Mouse (Mus musculus): Measurements from ENCODE around the gene Car5a.

The Car5a gene

DNA sequence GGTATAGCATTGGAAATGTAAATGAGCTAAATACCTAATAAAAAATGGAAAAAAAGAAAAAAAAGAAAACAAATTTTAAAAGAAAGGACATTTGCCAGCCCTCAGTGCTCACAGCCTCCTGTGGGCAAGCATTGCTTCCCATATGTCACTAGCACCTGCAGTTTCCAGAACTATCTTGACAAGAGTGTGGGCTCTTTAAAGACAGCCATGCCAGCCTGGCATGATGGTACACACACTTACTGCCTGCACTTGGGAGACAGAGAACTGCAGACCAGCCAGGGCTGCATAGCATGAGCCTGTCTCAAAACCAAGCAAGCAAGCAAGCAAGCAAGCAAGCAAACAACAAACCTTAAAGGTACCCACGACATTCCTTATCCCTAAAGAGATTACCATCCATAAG, 39.3 kb downstream of the Car5a start:
- no peak for DNase-seq

DNA sequence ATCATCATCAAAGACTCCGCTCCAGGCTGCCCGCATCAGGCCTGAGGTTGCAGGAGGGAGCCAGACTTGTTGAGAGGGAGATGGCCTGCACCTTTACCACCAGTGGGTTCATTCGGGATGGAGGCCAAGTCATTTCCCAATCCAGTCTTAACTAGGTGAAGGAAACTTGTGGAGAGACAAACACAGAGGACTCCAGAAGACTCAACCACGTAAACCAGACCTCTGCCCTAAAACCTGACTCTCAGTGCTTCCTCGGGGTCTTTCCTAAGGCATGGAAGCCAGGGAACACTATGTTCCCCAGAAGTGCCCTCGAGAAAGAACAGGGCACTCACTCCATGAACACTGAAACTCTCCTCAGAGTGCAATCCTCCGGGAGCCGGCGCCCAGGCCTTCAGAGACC, 39.7 kb downstream of the Car5a start:
- peak in 1 of 2 experiments; percentile 50 for DNase-seq

DNA sequence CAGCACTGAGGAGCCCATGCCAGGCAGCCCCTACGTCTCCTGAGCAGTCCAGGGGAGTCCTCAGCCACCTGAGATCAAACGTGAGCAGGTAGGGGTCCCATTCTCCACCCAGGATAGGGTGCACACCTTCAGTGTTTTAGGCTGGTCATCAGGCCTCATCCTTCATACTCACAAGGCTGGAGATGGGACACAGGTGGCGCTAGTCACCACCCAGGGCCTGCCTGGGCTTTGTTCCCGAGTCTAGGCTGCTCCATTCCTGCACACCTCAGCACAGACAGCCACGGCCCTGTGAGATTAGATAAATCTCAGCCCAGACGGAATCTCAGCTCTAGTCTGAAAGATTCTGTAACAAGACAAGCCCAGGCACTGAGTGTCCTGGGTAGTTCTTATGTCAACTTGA, 40.7 kb downstream of the Car5a start:
- no peak for DNase-seq

DNA sequence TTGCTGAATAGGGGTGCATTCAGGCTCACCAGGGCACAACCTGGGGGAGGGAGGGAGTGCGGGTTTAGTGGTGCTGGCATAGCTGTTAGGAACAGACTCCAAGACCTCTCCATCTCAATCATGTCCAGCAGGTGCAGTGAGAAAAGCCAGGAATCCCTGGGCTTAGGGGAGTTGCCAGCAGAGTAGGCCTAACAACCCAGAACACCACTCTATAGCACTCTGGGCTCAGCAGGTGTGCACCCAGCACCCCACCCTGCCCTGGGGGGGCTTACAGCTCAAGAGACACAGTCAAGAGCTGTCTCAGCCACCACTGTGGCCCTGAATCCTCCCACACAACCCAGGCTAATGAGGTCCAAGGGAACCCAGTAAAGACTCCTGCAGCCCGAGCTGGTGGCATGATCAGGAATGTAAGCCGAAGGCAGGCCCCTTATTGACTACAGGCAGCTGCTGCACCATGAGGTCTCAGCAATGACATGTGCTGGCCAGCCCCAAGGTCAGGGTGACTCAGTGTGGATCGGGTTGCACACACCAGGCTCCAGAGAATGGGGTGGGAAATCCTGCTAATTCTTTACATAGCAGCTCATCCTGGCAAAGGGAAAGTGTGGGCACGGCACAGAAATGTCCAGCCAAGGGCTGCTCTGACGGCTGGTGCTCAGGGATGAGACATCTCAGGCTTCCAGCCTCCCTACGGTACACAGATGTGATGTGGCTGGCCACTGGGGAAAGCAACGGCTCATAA, 43.0 kb downstream of the Car5a start:
- DNase-seq: no peak

DNA sequence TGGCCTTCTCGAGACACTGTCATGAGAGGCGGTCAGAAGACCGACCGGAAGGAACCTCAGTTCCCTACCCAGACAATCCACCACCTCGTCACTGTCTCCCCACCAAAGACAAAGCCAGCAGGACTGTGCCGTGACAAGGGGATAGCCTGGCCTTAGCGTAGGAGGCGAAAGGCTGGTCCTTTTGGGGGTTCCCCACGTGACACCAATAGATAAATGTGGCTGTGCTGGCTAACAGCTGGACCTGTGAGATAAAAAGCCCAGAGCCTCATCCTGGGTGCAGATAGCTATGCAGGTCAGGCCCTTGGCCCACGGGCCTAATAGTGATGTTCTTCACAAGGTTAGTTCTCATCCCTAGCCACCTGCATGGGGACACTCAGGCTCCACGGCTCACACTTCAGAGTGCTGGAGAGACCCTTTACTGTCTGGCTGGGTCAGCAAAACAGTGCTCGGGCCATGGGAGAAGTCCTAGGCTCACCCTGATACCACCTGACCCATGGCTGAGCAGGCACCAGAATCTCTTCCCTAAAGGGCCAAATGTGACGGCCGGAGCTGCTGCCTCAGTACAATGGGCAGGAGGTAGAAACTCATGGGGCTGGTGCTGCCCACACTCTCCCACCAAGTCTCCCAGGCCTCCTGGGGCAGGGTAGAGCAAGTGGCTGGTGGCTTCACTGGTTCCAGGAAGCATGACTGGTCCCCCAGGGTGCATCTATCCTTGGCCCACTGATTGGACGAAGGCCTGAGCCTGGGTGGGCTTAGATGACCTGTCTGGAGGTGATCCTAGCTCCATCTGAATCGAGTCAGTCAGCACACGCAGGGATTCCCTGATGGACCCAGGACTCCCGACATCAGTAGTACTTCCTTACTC, 45.3 kb downstream of the Car5a start:
- no peak for DNase-seq

DNA sequence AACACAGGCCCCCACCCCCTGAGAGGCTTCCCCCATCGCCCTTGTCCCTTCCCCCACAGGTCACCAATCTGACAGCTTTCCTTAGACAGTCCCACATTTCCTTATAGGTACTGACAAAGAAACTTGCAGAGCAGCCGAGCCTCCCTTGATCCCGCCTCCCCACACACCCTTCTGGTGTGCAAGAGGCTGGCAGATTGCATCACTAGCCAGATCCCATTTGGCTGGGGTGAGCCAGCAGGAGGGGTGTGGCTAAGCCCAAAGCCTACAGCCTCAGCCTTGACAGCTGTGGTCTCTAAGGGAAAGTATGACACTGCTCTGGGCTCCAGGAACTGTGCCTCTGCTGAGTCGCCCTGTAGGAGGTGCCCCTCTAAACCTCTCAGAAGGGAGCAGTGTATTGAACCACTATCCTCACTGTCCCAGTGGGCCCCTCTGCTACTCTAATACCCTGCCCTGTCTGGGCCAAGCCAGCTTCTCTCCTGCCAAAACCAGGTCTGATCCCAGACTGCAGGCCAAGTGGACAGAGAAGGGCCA, 46.2 kb downstream of the Car5a start:
- peak; percentile 88 to 94 for DNase-seq

DNA sequence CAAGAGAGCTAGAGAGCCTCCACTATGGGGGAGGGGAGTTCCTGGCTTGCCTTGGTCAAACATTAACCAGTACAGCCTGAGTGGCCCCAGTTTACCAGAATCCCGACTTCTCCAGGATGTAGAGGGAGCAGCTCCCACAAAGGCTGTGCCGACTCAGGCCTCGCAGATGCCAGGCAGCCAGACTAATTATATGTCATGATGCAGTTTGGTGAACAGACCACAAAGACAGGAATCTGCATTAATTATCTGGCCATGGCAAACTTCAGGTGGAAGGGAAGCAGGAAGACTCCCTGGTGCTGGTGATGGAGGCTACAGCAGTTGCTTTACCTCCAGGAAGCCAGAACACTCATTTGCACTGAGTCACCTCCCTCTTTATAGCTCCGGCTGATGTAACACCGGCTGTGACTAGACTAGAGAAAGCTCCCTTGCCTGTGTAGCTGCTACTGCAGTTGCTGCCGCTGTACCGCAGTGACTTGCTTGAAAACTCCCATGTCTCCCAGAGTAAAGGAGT, 46.8 kb downstream of the Car5a start:
- peak in 1 of 2 experiments; percentile 26 for DNase-seq

DNA sequence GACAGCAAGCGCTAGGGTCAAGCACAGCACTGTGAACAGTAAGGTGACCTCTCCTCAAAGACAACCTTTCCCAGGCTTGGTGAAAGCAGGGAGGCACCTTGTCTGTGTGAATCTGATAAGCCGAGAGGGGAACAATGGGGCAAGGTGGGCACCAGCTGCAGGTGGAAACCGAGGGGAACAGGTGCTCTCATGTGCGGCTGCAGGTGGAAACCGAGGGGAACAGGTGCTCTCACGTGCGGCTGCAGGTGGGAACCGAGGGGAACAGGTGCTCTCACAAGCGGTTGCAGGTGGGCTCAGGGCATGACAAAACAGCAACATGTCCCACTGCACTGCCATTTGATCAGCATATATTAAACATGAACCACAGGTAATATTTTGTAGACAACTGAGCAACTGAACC, 47.5 kb downstream of the Car5a start:
- DNase-seq: no peak

DNA sequence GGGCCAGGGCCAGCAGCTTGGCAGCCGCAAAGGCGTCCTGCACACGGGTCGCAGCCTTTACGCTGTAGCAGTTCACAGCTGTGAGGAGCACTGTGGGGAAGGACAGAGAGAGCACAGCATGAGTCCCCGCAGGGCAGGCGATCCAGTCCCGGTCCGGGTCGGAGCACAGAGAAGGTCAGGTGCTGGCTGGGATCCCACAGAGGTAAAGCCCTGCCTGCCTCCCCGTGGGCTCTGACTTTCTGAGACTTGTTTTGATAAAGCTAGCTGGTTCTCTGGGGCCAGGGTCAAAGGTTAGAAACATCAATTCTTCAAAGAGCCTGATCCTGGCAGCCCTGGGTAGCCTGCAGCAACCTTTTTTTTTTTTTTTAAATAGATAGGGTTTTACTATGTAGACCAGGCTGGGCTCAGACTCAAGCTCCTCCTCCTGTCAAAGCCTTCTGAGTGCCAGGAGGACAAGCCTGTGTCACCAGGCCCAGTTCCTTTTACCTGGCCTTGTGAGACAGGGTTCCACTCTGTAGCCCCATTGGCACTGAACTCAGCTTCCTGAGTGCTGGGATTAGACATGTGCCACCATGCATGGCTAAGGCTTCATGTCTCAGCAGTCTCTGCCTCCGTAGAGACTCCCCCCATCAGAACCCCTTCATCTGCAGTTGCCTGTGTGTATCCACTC, 48.1 kb downstream of the Car5a start:
- DNase-seq: no peak

DNA sequence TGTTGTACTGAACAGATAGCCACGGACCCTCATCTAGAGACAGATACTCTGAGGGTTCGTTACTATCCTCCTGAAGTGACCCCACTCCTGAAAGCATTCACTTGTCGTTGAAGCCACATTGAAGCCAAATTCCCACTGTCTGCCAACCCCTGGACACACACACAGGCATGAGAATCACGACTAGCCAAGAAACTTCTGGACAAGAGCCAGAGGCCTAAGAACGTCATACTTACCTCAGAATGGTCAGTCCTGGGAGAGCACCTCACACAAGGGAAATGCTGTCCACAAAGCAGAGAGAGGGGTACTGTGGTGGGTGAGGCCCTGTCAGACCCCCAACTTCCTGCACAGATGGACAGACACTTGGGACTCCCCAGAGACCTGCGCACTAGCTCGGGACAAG, 48.8 kb downstream of the Car5a start:
- no peak for DNase-seq

DNA sequence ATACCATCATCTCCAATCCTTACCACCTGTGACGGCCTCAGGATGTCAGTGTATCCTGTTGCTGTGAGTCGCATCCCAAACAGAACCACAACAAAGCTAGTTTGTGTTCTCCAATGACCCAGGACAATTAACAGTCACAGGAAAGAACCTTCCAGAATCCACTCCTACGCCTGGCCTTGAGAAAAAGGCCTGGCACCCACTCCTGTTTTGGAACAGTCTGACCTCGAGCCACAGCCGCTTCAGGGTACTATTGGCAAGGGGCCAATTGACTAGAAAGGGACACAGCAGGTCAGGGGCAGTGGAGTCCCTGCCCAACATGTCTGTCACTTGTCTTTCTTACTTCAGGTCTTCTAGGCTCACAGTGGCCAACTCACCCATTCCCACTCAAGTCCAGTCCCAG, 51.8 kb downstream of the Car5a start:
- DNase-seq: no peak

DNA sequence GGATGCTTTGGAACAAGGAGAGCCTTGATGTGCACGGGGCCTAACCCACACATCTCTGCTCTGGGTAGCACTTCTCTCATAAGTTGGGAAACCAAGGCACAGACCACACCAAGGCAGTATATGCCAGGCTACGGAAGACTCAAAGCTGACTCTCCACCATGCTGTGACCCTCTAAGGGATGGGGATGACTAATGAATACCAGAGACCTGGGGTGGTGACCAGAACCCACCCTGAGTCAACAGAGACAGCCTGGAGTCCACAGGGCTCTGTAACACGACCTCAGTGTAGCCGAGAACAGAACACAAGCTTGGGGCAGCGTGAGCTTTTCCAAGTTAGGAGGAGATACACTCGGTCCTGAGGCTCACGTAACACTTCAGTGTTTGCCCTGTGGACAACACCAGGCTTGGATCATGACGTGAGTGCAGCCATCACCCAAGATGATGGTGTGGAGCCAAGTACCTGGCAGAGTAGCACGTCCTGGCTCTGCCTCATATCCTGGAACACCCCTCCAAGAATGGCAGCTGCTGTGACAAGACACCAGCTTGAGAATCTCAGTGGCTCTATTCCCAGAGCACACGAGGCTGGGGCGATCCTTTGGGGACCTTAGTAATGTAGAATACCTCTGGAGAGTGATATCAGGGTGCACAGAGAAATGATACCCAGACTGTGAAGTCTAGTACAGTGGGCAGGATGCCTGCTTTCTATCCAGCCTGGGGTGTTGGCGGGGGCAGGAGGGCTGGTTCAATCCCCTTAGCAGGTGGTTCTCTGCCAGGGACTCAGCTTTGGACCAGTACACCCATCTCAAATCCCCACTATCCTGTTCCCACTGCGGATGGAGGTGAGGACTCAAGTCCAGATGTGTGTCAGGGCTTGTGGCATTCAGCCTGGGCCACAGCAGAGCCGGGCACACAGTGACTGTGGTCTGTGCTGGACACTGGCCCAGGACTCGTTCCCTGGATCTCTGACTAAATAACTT, 54.6 kb downstream of the Car5a start:
- DNase-seq: no peak

DNA sequence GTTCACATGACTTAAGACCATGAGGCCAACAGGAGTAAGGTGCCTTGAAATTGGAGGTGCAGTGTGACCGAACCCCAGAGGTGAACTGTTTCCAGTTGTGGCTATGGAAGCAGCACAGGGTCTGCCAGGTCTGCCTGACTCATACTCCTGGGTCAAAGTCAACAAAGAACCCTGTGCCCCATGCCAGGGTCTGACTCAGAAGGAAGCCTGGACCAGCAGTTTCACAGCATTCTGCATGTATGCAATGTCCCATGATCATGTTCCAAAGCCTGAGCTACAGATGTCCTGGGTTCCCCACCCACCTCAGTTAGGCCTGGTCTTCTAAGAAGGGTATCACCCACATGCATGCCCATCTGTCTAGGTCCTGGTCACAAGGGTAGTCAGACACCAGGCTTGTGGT, 55.4 kb downstream of the Car5a start:
- DNase-seq: no peak

DNA sequence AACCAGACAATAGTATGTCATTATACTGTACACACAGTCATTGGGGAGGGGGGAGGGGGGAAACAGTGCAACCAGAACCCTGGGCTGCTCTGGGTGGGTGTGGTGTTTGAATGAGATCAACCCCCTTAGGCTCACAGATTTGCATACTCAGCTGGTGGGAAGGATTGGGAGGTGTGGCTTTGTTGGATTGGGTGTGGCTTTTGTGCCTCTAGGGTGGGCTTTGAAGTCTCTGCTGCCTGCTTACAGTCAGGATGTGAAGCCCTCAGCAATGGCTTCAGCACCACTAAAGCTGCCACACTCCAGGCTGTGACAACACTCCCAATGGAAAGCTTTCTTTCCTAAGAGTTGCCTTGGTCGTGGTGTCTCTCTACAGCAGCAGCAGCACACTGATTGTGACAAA, 57.2 kb downstream of the Car5a start:
- no peak for DNase-seq

DNA sequence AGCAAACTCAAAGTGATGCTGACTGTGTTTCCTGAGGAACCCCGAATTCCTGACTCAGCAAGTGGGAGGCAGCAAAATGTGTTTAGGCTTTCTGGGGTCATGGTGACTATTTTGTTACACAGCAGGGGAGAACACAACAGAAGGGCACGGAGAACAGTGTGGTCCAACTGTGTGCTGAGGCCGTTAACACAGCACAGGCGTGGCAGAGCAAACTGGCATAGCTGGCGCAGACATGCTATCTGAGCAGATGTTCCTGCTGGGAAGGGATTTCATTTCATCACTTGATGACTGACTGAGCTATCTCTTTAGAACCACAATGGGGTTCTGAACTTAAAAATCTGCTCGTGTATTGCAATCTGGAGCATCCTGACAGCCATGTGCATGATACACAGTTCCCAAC, 59.3 kb downstream of the Car5a start:
- DNase-seq: no peak

DNA sequence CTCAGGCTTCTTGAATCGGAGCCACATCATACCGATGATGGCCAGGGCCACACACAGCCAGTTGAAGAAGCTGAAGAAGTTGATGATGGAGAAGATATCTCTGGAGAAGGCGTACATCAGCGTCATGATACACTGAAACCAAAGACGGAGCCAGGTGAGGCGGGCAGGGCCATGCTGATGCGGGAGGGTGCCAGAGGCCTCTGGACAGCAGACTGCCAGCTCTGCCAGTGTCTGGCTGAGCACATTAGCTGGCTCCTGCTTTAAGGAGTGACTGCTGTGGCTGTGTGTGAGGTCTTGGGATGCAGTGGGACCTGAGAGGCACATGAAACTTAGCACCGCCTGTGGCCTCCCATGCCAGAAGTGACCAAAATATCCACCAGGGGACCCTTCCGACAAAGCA, 59.7 kb downstream of the Car5a start:
- no peak for DNase-seq

DNA sequence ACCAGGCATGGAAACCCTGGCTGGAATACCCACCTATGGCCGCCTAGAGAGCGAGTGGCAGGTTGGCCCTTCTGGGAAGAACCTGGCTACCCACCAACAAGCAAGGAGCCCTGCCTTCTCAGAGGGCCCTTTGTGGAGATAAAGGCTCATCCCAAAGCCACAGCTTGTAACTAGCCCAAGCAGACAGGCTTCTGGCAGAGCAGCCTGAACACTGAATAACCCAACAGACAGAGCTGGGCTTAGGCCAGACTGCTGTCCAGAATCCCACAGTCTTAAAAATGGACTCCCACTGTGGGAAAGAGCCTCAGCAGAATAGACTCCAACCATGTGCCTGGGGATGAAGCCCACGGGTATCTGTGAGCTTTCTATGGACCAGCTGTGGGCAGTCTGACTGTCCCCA, 60.5 kb downstream of the Car5a start:
- DNase-seq: no peak

DNA sequence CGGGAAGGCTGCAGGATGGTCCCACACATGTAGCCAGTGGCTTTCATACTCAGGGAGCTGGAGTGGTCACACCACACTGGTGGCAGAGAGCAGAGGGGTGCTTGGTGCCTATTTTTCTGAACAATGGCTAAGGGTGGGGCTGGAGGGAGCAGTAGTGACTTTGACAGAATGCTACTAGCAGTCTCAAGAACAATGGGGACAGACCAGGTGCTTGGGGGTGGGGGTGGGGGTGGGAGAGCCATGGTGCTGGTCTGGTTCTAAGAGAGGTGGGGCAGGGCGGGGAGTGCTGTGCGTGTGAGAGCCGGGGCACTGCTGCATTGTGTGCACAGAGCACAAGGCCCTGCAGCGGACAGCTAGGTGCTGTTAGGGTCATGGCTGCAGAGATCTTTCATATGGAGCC, 62.8 kb downstream of the Car5a start:
- DNase-seq: no peak

DNA sequence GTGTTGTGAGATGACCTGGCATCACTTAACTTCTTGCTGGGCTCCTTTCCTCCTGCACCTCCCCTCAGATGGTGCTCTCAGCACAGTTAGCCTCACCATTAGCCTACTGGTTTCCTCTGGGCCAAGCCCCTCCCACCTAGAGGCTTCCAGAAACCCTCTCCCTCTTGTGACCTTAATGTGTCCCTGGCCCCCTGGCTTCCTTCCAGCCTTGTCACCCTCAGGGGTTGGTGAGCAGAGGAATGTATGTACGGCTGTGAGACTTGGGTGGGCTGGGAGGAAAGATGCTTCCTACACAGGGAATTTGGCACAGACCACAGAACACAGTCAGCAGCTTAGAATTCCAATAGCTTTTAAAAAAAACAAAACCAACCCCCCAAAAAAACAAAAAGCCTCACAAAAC, 63.9 kb downstream of the Car5a start:
- no peak for DNase-seq

DNA sequence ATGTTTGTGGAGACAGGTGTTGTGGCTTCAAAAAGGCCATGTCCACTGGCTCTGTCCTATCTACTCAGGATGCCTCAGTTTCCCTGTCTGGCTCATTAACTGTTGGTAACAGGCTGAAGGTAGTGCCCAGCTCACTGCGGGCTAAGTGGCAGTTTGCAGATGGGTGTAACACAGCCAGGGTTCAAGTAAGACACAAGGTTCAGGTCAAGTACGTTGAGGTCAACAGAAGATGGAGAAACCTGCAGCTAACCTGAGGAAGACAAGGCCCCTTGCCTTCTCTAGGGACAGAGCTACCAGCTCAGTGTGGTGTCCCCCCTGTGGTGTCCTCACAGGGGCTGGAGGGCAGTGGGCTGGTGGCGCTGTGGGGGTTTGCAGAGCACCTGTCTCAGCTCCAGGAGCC, 65.0 kb downstream of the Car5a start:
- no peak for DNase-seq

DNA sequence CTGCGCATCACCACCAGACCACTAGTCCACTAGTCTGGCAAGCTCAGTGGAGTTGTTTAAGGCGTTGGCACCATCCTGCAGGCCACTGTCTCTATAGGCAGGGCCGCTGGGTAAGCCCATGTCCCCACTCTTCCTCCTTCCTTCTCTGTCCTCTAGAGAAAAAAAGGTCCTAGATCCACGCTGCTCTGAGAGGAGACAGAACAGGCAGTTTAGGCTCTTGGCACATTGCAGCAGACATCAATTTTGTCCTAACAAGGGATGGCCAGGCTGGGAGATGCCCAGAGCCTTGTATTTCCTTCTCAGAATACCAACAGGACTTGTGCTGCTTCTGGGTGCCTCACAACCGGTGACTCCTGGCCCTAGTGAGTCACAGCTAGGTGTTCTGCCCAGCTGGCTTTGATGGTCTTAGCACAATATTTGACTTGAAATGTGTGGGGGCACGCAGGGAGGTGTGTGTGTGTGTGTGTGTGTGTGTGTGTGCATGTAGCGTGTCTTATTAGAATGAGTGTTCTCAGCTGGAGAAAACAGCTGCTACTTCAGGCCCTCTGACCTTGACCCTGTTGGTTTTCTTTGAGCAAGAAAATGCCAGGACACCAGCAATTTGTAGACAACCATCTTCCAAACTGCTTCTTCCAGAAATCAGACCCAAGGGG, 66.8 kb downstream of the Car5a start:
- DNase-seq: no peak

DNA sequence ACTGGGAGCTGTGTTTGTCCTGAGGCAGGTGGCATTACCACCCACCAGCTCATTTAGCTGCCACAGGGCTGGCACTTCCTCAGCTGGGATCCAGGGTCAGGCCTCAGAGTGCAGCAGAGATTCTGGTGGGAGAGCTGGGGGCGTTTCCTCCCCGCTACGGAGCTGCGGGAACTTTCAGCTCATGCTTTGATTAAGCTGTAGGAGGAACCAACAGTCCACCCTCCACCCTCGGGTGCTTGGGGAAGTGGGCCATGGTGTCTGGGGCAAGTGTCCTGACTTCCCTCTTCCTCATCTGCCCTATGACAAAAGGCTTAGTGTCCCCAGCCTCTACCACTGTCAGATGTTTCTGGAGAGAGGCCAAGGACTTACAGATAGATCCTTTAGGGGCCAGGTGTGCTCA, 67.5 kb downstream of the Car5a start:
- peak; percentile 47 to 50 for DNase-seq
